Mouse (Mus musculus) T-helper 2 cell (primary cell): ENCODE results near the gene Agpat2.

Experiments
- in situ Hi-C: fragments of 300-600 bp; cut with MboI, MseI; formaldehyde crosslinking; loops from one replicate; pipeline ENCODE4 v1.15.1; 2025; ENCODE audit warnings: high pct_unique_total_duplicates

The Agpat2 gene

GRCm38 (mm10) chr2:26576462-26576861, 27.8 kb downstream of the Agpat2 start:
- in situ Hi-C loops, result loop anchor here (10.0 kb wide), 1 partner anchor 252 kb away; no protein-coding TSS in a partner anchor

DNA sequence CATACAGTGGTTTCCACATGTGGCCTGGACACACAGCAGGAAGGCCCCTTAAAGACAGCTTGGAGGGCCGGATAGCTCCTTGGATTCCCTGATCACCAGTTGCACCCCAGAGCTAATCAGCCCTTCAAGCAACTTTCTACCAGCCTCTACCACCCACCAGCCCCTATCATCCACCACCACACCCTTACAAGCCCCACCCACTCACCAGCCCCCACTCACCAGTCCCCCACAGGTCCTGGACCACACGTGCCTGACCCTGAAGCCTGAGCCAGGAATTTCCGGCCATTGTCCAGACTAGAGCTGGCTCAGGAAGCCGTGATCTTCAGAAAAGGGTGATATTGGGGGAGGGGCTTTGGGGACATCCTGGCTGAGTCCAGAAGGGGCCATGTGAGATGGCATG, 28.4 kb downstream of the Agpat2 start:
- in situ Hi-C loops, result loop anchor here (10.0 kb wide), 1 partner anchor 251 kb away; no protein-coding TSS in a partner anchor

GRCm38 (mm10) chr2:26575378-26575777, 28.8 kb downstream of the Agpat2 start:
- in situ Hi-C loops, result loop anchor here (10.0 kb wide), 1 partner anchor 251 kb away; no protein-coding TSS in a partner anchor

- in situ Hi-C loops, result loop anchor here (5.0 to 10.0 kb wide), 2 partner anchors 250 to 1083 kb away; partner anchors contain the start of gene Lcn12
These were observed 29.4 kb downstream of the Agpat2 start for GRCm38 (mm10) chr2:26574862-26575261.

DNA sequence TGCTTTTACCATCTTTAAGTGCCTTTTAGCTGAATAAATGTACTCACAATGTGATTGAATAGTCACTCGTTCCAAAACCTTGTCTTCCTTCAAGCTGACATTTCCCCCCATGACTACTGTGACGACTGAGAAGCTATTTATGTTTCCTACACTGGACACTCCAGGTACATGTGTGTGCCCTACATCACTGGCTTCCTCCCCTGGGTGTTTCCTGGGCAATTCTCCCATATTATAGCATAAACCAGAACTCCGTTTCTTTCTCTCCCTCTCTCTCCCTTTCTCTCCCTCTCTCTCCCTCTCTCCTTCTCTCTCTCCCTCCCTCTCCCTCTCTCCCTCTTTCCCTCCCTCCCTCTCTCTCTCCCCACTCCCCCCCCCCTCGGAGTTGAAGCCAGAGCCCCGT, 30.4 kb downstream of the Agpat2 start:
- in situ Hi-C loops, result loop anchor here (5.0 to 10.0 kb wide), 2 partner anchors 249 to 1082 kb away; partner anchors contain the start of gene Lcn12

DNA sequence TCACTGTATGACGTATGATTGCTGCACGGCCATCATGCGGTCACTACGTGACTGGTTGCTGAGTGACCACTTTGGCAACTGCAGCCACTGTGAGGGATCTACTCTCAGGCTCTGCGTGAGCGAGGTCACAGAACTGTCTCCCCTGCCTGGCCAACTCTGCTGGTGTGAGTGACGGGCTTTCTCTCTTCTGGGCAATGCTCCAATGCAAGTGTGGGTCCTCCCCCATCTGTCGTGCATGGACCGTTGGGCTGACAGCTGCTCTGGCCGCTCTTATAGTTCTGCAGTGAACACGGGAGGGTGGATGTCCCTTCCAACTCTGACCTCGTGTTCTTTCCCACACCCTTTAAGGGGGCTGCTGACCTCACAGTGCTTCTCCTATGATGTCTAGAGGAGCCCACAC, 30.8 kb downstream of the Agpat2 start:
- in situ Hi-C loops, result loop anchor here (5.0 to 10.0 kb wide), 2 partner anchors 249 to 1081 kb away; partner anchors contain the start of gene Lcn12

DNA sequence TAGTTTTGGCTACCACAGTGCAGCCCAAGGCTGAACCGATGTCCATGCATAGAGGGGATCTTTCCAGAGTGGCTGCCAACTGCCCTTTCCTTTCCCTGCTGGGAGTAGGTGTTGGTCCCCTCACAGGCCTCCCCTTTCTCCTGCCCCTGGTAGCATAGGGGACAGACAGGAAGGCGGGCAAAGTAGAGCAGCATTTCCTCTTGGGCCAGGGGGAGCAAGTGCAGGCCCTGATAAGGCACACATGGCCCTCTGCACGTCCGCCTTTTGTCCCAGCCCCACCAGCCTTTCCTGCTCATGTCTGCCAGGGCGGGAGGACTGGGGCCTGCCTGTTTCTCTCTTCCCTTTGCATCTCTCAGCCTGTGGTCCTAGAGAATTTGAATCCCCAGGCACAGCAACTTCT, 32.4 kb downstream of the Agpat2 start:
- in situ Hi-C loops, result loop anchor here (5.0 to 10.0 kb wide), 2 partner anchors 247 to 1080 kb away; partner anchors contain the start of gene Lcn12

GRCm38 (mm10) chr2:26571400-26571799, 32.8 kb downstream of the Agpat2 start:
- in situ Hi-C loops, result loop anchor here (5.0 to 10.0 kb wide), 2 partner anchors 247 to 1079 kb away; partner anchors contain the start of gene Lcn12

DNA sequence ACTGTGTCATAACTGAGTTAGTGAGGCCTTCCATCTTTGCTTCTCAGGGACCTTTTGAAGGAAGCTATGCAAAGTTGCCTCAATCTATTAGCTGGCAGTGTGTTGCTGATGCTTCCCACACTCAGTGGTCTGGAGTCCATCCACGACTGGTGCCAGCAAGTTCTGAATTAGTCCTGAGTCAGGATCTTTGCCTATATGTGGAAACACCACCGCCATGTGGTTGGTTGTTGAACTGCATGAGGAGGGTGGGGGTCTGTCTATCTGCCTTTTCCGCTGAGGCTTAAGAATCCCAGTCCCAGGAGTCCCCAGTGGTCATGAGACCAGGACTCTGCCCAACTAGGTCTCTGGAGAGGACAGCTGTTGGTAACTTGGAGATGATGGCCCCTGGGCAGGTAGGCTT, 34.2 kb downstream of the Agpat2 start:
- in situ Hi-C loops, result loop anchor here (5.0 to 10.0 kb wide), 2 partner anchors 245 to 1078 kb away; partner anchors contain the start of gene Lcn12

DNA sequence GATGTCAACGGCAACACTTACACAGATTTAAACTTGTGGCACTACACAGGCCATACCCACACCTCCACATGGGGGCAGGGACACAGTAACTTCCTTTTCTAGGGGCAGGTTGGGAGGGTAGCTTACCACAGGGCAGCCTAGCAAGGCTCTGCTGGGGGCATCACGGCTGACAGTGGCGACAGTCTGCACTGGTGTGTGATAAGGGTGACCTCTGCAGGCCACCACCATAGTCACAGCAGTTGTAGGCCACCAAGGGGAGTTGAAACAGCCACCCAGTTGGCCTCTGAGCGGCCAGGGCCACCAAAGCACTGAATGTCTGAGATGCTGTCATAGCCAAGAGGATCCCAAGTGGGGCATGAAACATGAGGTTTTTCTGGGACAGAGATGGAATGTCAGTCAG, 38.0 kb downstream of the Agpat2 start:
- in situ Hi-C loops, result no loop called here

DNA sequence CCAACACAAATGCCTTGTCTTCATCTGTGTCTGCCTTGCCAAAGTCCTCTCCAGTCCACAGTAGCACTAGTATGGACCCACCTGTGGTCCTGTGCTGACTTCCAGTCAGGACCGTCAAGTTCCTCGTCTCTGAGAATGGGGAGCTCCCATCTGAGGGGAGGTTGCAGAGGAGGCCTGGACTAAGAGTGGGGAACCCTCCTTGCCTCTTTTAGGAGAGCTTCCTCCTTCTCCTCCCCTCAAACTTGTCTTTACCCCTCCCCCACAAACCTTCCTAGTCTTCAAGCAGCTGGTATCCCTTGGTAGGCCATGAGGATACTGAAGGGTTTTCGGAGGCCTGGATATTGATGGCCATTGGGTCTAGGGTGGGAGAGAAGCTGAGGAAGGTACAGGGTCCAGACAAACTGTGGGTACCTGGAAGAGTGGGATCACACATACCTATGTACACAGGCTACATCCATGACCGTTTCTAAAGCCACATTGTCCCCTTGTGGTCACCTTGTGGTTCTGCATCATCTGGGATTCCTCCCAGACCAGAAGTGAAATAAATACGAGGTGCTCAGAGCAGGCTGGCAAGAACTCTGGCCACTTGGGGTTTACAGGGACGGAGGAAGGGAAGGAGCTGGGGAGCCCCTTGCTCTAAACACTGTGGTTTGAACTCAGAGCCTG, 42.7 kb downstream of the Agpat2 start:
- in situ Hi-C loops, result loop anchor here (5.0 kb wide), 1 partner anchor 114 kb away; the partner anchor contains the start of gene Sec16a

DNA sequence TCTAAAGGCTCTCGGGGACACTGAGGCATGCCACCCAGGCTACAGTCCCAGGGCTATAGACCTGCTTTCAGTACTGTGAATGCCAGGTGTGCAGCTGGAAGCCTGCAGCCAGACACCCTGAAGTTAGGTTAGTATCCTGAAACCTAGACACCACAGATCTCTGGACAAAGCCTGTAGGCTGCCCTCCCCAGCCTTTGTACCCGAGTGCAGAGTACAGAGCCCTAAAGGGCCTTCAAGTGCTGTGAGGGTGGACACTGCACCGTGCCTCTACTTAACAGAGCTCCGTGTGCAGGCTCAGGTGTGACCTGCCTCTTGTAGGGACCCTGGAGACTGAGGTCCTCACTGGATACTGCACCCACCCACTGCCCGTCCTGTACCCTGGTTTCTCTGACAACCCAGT, 43.7 kb downstream of the Agpat2 start:
- in situ Hi-C loops, result loop anchor here (5.0 kb wide), 1 partner anchor 113 kb away; the partner anchor contains the start of gene Sec16a

- in situ Hi-C loops, result no loop called here
These were observed 47.7 kb downstream of the Agpat2 start for GRCm38 (mm10) chr2:26556535-26556993.

DNA sequence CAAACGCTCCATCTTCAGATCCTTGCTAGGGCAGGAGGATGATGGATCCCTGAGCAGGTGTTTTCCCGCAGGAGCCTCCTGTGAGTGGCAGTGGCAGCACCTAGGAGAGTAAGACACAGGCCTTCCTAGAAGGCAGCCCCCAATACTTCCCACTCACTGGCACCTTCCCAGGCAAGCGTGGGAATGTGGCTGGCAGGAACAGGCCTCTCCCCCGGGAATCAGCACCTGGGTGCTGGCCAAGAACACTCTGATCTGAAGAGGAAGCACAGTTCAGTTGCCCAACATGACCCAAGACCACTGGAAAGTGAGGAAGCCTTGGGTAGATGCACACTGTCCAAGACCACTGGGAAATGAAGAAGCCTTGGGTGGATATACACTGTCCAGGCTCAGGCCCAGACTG, 49.1 kb downstream of the Agpat2 start:
- in situ Hi-C loops, result no loop called here

GRCm38 (mm10) chr2:26553904-26554303, 50.3 kb downstream of the Agpat2 start:
- in situ Hi-C loops, result no loop called here

- in situ Hi-C loops, result no loop called here
These were observed 52.2 kb downstream of the Agpat2 start for GRCm38 (mm10) chr2:26552066-26552465.

GRCm38 (mm10) chr2:26551446-26551845, 52.8 kb downstream of the Agpat2 start:
- in situ Hi-C loops, result no loop called here

DNA sequence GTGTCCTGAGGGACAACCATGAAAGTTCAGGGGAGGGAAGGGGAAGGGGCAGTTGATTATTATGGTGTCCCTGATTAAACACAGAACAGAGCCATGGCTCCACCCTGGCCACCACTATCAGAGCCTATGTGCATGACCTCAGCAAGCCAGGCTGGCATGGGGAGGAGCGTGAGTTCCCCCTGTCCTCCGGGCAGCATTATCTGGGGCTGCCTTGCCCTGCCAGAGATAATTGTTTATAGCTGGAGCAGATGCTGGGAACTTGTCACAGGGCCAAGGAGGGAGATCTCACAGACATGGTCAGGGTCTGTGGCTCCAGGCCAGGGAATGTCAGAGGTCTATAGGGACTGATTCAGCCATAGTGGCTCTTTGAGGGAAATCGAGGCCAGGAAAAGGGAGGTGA, 53.4 kb downstream of the Agpat2 start:
- in situ Hi-C loops, result no loop called here

- in situ Hi-C loops, result no loop called here
These were observed 54.0 kb downstream of the Agpat2 start for GRCm38 (mm10) chr2:26550205-26550604.

- in situ Hi-C loops, result no loop called here
These were observed 54.4 kb downstream of the Agpat2 start for GRCm38 (mm10) chr2:26549801-26550200.

DNA sequence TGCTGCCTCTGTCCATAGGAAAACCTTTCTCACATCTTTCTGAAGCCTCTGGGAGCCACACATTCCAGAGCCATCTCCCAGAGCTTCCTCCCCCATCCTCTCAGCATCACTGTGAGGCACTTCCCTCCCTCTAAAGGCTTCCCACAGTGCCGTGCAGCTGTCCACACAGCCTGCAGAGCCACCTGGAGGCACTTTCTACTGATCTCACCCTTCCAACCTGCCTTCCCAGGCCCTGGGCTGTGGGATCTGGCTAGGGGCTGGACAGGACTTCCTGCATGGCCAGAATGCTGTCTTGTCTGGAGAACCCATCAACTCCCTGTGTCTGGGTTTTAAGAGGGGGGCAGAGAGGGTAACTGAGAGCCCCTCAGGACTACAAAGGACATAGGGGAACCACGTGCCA, 56.7 kb downstream of the Agpat2 start:
- in situ Hi-C loops, result no loop called here

GRCm38 (mm10) chr2:26544265-26544664, 60.0 kb downstream of the Agpat2 start:
- in situ Hi-C loops, result no loop called here

- in situ Hi-C loops, result no loop called here
These were observed 60.4 kb downstream of the Agpat2 start for GRCm38 (mm10) chr2:26543768-26544167.
